Comparison of ENCODE assay signal across 29 mouse cellular contexts in the genomic region with DNA sequence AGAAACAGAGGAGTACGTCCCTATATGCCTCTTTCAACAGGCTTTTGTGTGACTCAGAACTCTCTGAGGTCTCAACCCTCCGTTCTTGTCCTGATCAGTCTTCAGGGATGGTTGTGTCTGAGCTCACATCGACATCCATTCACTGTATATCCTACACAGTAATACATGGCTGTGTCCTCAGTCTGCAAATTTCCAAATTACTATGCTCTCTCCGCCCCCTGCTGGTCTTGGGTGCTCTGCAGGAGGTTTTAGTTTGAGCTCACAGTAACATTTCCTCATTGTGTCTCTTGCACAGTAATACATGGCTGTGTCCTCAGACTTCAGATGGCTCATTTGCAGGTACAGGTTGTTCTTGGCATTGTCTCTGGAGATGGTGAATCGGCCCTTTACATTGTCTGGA. TPM values are rescaled to one million over a fixed set of nuclear protein-coding genes. Genes with fewer than 3 reads are reported as not detected.
DNase-seq lines count a peak whose midpoint lies in the region; ATAC-seq and TF ChIP-seq lines count a peak whose summit lies in the region.
"Not testable (repeated sequence)": the region's sequence is repeated elsewhere in the genome, so short reads cannot be mapped to it uniquely, and the experiment has no call there.
"Had no signal": no experiment of that assay in that cellular context is flagged by ENCODE, and none has a peak within 500 bp of the region (broad histone marks: within the 10 kb centered on the region; RNA-seq: fewer than 3 reads in every experiment).

No protein-coding gene starts in this region.

- peak; percentile 13 for DNase-seq in CD4-positive helper T cell, adult 2 months (ENCODE audit: low read depth, low spot score)
- DNase-seq in ES-E14 (ENCODE audit: low read depth, low spot score), result peak; percentile 24
- peak; percentile 5 for DNase-seq in adrenal gland, postnatal 36 days
- DNase-seq in mesoderm, embryonic 11.5 days (ENCODE audit: low read depth, low spot score), result peak; percentile 5
- peak; percentile 15 for DNase-seq in thymus, postnatal 0 days (ENCODE audit: low spot score)

- H3K4me3 ChIP-seq in ES-E14 (ENCODE audit: insufficient read depth in 1 of 2, low read depth in 1 of 2, low read length in 2 of 2, poor library complexity in 1 of 2, severe bottlenecking in 1 of 2); intestine, postnatal 0 days (ENCODE audit: low read depth, low read length): not testable (repeated sequence)

- H3K9ac ChIP-seq in ES-E14 (ENCODE audit: insufficient read depth, low read depth, low read length, poor library complexity, severe bottlenecking); intestine, postnatal 0 days (ENCODE audit: low read depth, low read length): not testable (repeated sequence)

- WGBS in intestine, postnatal 0 days, result 69% methylated on average over 5 of the region's 5 CpGs

- TF ChIP-seq CTCF in intestine, postnatal 0 days (IDR thresholded peaks at IDR 0.05; ENCODE audit: low read depth), result 0 out of 2 replicates have a peak, but pooled peaks have one; percentile 14

- H3K9me3 ChIP-seq in ES-E14 (ENCODE audit: control insufficient read depth, insufficient read depth, low read depth, low read length); intestine, postnatal 0 days (ENCODE audit: control insufficient read depth): not testable (repeated sequence)

- not testable (repeated sequence) for ATAC-seq in intestine, postnatal 0 days

- in situ Hi-C loops in ES-E14 (cut with MboI; ENCODE audit: low sequenced_read_pairs in 2 of 2, unreplicated experiment in 2 of 2), result not testable (repeated sequence)

- H3K4me1 ChIP-seq in ES-E14 (ENCODE audit: control insufficient read depth in 2 of 2, insufficient read depth in 2 of 2, low read length in 2 of 2, poor library complexity in 1 of 2); intestine, postnatal 0 days (replicated peaks; ENCODE audit: control insufficient read depth, insufficient read depth, low read length): not testable (repeated sequence)

- H3K27me3 ChIP-seq in intestine, postnatal 0 days (replicated peaks; ENCODE audit: control insufficient read depth, insufficient read depth, low read length), result not testable (repeated sequence)

- not testable (repeated sequence) for H3K27ac ChIP-seq in ES-E14 (ENCODE audit: insufficient read depth, low read depth, low read length, poor library complexity, severe bottlenecking); intestine, postnatal 0 days (ENCODE audit: low read depth, low read length)

- H3K4me2 ChIP-seq in intestine, postnatal 0 days (replicated peaks; ENCODE audit: low read depth), result not testable (repeated sequence)

- not testable (repeated sequence) for H3K36me3 ChIP-seq in ES-E14 (ENCODE audit: control insufficient read depth, insufficient read depth, low read length, poor library complexity, severe bottlenecking); intestine, postnatal 0 days (ENCODE audit: control insufficient read depth, insufficient read depth)

RNA-seq across cellular contexts. Expression of gene Adam6a, which starts 53.5 kb away (rescaled TPM):
- total RNA-seq in ES-E14 (2012; rRNA removed), result not detected in 2 replicates
- not detected for total RNA-seq in adrenal gland, postnatal 36 days (2021)
- not detected in 2 replicates for polyA plus RNA-seq in intestine, postnatal 0 days (2015; fragmentation: Nextera tagmentation; extraction: Ambion mirVana)
- not detected in 2 replicates for polyA plus RNA-seq in thymus, postnatal 0 days (2015; fragmentation: Nextera tagmentation; extraction: Ambion mirVana)
- total RNA-seq: adrenal gland, postnatal 14 days; gastrocnemius, adult 2 months; gastrocnemius, postnatal 36 days; heart, adult 2 months; heart, postnatal 4 days; left cerebral cortex, postnatal 14 days; midbrain, postnatal 0 days had no signal
- polyA plus RNA-seq: brain, embryonic 14.5 days; cortical plate, adult 2 months; embryonic facial prominence, embryonic 14.5 days; erythroblast, embryonic 14.5 days; forebrain, embryonic 11.5 days; forebrain, embryonic 16.5 days; heart, adult 2 months; heart, embryonic 12.5 days; heart, postnatal 0 days; hindbrain, embryonic 13.5 days; kidney, embryonic 14.5 days; limb, embryonic 11.5 days; liver, embryonic 14.5 days; lung, embryonic 14.5 days; midbrain, embryonic 12.5 days; midbrain, postnatal 0 days; myocyte; neural tube, embryonic 13.5 days had no signal
